Mouse (Mus musculus): ENCODE data around the gene Nudt3.
A peak's percentile ranks its signal among the peaks of the same experiment; 100 is the strongest.
"Not testable (repeated sequence)": the region's sequence is repeated elsewhere in the genome, so short reads cannot be mapped to it uniquely, and the experiment has no call there.

DNA sequence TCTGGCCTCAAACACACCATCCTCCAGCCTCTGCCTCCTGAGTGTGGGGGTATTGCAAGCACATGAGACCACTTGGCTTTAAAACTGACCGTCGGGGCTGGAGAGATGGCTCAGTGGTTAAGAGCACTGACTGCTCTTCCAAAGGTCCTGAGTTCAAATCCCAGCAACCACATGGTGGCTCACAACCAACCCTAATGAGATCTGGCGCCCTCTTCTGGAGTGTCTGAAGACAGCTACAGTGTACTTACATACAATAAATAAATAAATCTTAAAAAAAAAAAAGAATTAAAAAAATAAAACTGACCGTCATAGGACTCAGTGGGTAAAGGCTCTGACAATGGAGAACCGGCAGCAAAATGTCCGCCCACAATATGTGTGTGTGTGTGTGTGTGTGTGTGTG lies 16.6 kb upstream of the Nudt3 start:
- not testable (repeated sequence) for TF ChIP-seq EP300 (IDR thresholded peaks at IDR 0.05; ENCODE audit: low read depth)
- TF ChIP-seq CTCF (IDR thresholded peaks at IDR 0.05; ENCODE audit: low read depth): peak; percentile 31; the same call in 1 of the 2 replicates
